Mouse (Mus musculus) embryonic facial prominence, embryonic 12.5 days (tissue): ENCODE measurements around the gene Clcc1. TPM values are rescaled to one million over a fixed set of nuclear protein-coding genes. Genes with fewer than 3 reads are reported as not detected.
A peak's percentile ranks its signal among the peaks of the same experiment; 100 is the strongest.

Experiments used
- ATAC-seq: fragments of 200-750 bp; cut with Nextera tagmentation; 2 replicates; pipeline ENCODE4 v1.8.0; 2017; ENCODE audit not compliant: insufficient number of reproducible peaks, insufficient read depth, low FRiP score, low TSS enrichment
- H3K27ac ChIP-seq: fragments of 300-500 bp; sonication (generic); 2 replicates; pipeline ENCODE4 v1.5.1; 2016; ENCODE audit warnings: mild to moderate bottlenecking
- H3K27me3 ChIP-seq: fragments of 300-500 bp; sonication (generic); 2 replicates; pipeline ENCODE4 v1.6.1; 2016; ENCODE audit warnings: mild to moderate bottlenecking, moderate library complexity
- H3K36me3 ChIP-seq: fragments of 300-500 bp; sonication (generic); 2 replicates; pipeline ENCODE4 v1.6.1; 2016; ENCODE audit warnings: mild to moderate bottlenecking
- H3K4me1 ChIP-seq: fragments of 300-500 bp; sonication (generic); 2 replicates; pipeline ENCODE4 v1.6.1; 2016
- H3K4me2 ChIP-seq: fragments of 300-500 bp; sonication (generic); replicated peaks from 2 replicates; pipeline ENCODE4 v1.6.1; 2016; ENCODE audit warnings: mild to moderate bottlenecking, moderate library complexity
- H3K4me3 ChIP-seq: fragments of 300-500 bp; sonication (generic); 2 replicates; pipeline ENCODE4 v1.5.1; 2016; ENCODE audit warnings: mild to moderate bottlenecking
- H3K9ac ChIP-seq: fragments of 300-500 bp; sonication (generic); 2 replicates; pipeline ENCODE4 v1.6.1; 2016; ENCODE audit warnings: mild to moderate bottlenecking, moderate library complexity
- H3K9me3 ChIP-seq: fragments of 300-500 bp; sonication (generic); 2 replicates; pipeline ENCODE4 v1.6.1; 2016; ENCODE audit warnings: mild to moderate bottlenecking, moderate library complexity
- WGBS: fragments of 180-500 bp; shearing (Covaris S2); methylation state at CpG from one replicate; pipeline ENCODE4 v1.1.7; 2016; 5-methylcytosine and 5-hydroxymethylcytosine counted together
- polyA plus RNA-seq: library from polyadenylated mRNA; unstranded; fragments of >200 nt; fragmentation: Nextera tagmentation; extraction: Ambion mirVana; gene quantifications from 2 replicates; pipeline ENCODE4 v1.2.1, GENCODE M21; 2016

Gene Clcc1
- polyA plus RNA-seq, 1 experiment from 2014 or later = 77.2 TPM

DNA sequence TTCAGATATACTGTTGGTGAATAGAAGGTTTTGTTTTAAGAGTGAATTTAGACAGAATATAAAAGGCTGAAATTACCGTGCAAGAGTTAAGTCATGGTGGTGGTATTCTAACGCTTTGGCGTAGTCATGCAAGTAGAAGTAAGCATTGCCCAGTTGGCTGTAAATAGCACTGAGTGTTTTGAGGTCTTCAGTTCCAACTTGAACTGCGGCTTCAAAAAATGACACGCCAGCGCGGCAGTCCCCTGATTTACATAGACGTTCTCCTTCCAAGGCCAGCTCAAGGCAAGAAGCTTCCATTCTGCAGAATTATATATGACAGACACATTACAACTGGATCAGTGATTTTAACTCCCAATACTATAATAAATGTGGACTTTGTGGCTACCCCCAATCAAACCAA lies 49.1 kb downstream of the Clcc1 start:
- no peak overlapping the region for H3K4me3 ChIP-seq
- H3K4me2 ChIP-seq = no peak overlapping the region
- H3K27ac ChIP-seq = no peak overlapping the region
- peaks cover 44% of the 10 kb centered on the region for H3K36me3 ChIP-seq
- H3K9ac ChIP-seq = no peak overlapping the region
- no peaks in the 10 kb centered on the region for H3K4me1 ChIP-seq
- H3K9me3 ChIP-seq = no peaks in the 10 kb centered on the region
- no peaks in the 10 kb centered on the region for H3K27me3 ChIP-seq
- WGBS = 94% methylated on average over 8 of the region's 8 CpGs
- no peak for ATAC-seq

DNA sequence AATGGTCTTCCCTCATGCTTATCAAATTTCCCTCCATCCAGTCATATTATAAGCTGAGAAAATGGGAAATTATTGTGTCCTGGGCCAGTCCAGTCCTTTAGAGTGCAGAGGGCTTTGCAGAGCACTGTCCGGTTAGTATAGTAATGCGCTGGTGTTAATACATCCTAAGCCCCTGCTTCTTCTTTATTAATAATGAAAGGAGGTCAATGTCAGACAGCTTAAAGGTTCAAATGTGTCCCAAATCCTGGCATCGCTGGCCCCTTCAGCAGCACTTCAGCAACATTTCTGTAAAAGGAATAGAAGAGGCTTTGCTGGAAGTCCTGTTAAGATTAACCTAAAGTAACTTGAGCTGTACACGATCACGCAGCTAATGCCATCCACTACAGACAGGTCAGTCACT lies 57.6 kb downstream of the Clcc1 start:
- Histone ChIP-seq H3K27ac (no peak overlapping the region), H3K36me3 (peaks cover 3% of the 10 kb centered on the region; the same call in 1 of the 2 replicates), H3K27me3 (no peaks in the 10 kb centered on the region), H3K4me1 (peaks cover 7% of the 10 kb centered on the region), H3K9me3 (no peaks in the 10 kb centered on the region), H3K4me2 (no peak overlapping the region), H3K9ac (no peak overlapping the region), H3K4me3 (no peak overlapping the region)
- WGBS = 84% methylated on average over 5 of the region's 5 CpGs
- no peak for ATAC-seq

DNA sequence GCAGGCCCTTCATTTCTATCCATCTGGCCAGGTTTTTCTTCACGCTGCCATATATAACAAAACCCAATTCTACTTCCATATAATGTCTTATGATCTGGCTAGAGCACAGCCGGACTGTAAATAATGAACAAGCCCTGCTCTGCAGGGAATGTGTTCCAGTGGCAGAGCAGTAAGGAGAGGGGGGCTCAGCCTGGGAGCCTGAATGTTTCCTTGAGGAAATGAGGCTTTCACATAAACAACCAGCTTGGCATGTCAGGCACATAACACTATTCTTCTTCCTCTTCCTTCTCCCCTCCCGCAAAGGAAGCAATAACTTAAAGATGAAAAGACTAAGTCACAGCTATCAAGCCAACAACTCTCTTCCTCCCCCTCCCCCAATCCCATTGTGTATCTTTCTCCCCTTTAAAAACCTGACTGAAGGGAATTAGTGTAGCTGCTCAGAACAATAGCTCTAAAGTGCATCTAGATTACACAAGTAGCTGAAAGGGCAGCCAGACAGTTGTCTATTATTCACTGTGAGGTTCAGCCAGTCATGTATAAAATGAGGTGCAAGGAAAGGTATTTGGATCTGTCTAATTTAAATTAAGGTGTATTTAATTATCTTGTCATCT lies 59.5 kb downstream of the Clcc1 start:
- no peak overlapping the region for H3K4me3 ChIP-seq
- H3K4me1 ChIP-seq = peaks cover 7% of the 10 kb centered on the region
- H3K9ac ChIP-seq = no peak overlapping the region
- H3K36me3 ChIP-seq = no peaks in the 10 kb centered on the region
- no peaks in the 10 kb centered on the region for H3K9me3 ChIP-seq
- H3K27ac ChIP-seq = 0 out of 2 replicates have a peak overlapping the region, but pooled peaks have one; percentile 23
- ATAC-seq = no peak
- no peaks in the 10 kb centered on the region for H3K27me3 ChIP-seq
- 65% methylated on average over 3 of the region's 3 CpGs for WGBS
- no peak overlapping the region for H3K4me2 ChIP-seq

DNA sequence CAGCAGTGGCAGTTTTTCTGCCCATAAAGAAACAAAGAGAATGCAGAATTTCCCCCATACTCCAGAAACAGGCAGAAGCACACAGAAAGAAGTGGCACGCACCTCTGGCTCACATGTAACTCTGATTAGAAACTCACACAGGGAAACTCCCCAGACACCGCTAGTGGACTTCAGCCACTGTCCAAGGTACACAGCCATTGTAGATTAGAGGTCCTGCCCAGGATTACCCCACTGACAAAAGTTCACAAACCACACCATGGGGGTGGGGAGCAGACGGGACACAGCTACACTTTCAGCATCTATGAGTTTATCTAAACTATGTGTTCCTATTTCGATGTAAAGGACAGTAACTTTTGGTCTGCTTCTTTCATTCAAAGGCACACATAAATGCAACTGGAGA lies 61.1 kb downstream of the Clcc1 start:
- Histone ChIP-seq H3K9me3 (no peaks in the 10 kb centered on the region), H3K4me3 (no peak overlapping the region), H3K27ac (no peak overlapping the region), H3K4me1 (peaks cover 12% of the 10 kb centered on the region), H3K27me3 (no peaks in the 10 kb centered on the region), H3K9ac (no peak overlapping the region), H3K4me2 (no peak overlapping the region), H3K36me3 (no peaks in the 10 kb centered on the region)
- WGBS = 92% methylated on average over 4 of the region's 4 CpGs
- ATAC-seq = no peak

DNA sequence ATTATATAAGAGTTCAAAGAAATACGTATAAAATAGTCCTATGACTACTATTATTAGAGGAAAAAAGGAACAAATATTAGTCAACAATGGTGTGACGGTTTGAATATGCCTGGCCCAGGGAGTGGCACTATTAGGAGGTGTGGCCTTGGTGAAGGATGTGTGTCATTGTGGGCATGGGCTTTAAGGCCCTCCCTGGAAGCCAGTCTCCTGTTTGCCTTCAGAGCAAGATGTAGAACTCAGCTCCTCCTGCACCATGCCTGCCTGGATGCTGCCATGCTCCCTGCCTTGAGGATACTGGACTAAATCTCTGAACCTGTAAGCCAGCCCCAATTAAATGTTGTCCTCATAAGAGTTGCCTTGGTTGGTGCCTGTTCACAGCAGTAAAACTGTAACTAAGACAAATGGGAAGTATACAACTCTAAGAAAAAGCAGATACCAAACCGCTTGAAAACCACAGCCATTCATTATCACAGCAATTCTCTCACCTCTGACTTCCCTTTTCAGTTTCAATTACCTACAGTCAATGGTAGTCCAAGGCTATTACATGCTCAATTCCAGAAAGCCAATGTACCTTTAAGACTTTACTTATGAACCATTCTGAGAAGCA lies 64.3 kb downstream of the Clcc1 start:
- no peak overlapping the region for H3K9ac ChIP-seq
- peaks cover 26% of the 10 kb centered on the region for H3K4me1 ChIP-seq
- H3K4me2 ChIP-seq = no peak overlapping the region
- H3K4me3 ChIP-seq = no peak overlapping the region
- H3K36me3 ChIP-seq = no peaks in the 10 kb centered on the region
- no peaks in the 10 kb centered on the region for H3K27me3 ChIP-seq
- ATAC-seq = no peak
- H3K27ac ChIP-seq = no peak overlapping the region
- WGBS = 90% methylated on average over 3 of the region's 3 CpGs
- H3K9me3 ChIP-seq = no peaks in the 10 kb centered on the region

DNA sequence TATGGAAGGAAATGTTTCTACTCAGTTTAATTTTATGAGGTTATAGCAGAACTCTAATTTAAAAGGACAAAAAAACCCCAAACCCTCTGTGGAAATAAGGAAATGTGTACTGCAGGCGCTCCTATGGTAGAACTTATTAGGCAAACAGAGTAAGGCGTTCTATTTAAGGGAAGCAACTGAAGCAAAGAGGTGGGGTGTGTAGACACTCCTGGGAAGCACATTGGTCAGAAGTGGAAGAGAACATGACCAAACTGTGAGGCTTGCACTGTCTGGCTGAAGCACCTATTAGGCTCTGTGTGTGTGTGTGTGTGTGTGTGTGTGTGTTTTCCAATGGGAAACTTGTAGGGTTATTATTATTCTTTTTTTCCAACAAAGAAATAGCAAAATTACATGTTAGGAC lies 65.6 kb downstream of the Clcc1 start:
- Histone ChIP-seq H3K4me3 (no peak overlapping the region), H3K9ac (no peak overlapping the region), H3K4me1 (peaks cover 23% of the 10 kb centered on the region; the same call in 1 of the 2 replicates), H3K9me3 (no peaks in the 10 kb centered on the region), H3K36me3 (no peaks in the 10 kb centered on the region), H3K27me3 (no peaks in the 10 kb centered on the region), H3K4me2 (peak overlapping the region; percentile 24; the same call in 1 of the 2 replicates), H3K27ac (no peak overlapping the region)
- 95% methylated on average over 2 of the region's 2 CpGs for WGBS
- no peak for ATAC-seq

DNA sequence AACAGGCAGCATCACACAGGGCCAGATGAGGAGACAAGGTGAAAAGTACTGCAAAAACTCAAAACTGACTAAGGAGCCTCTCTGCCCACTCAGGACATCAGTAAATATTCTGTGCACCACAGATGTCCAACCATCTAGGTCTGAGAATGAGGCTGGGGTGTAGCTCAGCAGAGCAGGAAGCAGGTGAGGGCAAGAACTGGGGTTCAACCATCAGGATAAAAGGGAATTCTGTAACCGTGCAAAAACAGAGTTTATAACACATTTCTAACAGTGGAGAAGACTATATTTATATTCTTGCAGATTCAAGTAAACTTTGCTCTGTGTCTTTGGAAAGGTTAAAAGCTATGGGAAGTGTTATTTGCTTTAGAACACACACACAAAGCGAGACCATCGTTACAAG lies 66.0 kb downstream of the Clcc1 start:
- peak overlapping the region; percentile 67; the same call in 1 of the 2 replicates for H3K4me2 ChIP-seq
- H3K27ac ChIP-seq = no peak overlapping the region
- no peak overlapping the region for H3K9ac ChIP-seq
- no peaks in the 10 kb centered on the region for H3K27me3 ChIP-seq
- WGBS = 87% methylated on average over 3 of the region's 3 CpGs
- H3K36me3 ChIP-seq = no peaks in the 10 kb centered on the region
- H3K4me1 ChIP-seq = peaks cover 23% of the 10 kb centered on the region; the same call in 1 of the 2 replicates
- H3K4me3 ChIP-seq = no peak overlapping the region
- ATAC-seq = no peak
- H3K9me3 ChIP-seq = no peaks in the 10 kb centered on the region

DNA sequence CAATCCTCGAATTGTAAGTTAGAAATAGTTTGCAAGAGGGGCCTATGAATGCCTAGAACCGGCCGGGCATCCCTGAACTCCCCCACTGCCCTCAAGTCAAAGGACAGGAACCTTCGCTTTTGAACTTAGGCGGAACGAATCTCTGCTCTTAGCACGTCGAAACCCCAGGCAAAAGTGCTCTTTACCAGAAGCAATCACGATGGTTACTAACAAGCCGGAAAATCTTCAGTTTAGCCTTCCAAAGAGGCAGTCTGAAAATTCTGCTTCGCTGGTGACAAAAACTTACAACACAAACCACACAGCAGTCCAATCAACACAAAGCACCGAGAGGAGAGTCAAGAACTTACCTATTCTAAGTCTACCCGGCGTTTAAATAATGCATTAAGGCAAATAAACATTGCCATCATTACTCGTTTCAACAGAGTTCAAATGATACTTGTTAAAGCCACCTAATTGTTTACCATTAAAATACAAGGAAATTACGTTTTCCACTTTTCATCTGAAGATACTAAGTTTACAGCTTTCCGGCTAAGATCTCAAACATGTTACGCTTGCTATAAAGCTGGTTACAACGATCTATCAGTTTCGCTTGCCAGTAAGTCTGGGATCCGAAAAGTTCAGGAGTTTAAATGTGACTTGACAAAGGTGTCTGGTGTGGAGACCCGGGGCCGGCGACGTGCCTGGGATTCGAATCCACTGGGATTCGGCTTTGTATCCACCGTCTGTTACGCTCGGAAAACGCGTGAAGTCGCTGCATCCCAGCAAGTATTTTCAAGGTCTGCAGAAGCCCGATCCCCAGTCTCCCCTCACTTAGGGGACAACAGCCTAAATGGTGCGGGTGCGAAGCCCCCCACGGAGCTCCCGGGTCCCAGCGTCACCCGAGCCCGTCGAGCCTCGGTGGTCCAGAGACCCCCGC lies 67.6 kb downstream of the Clcc1 start:
- Histone ChIP-seq H3K4me1 (peaks cover 23% of the 10 kb centered on the region; the same call in 1 of the 2 replicates), H3K4me2 (peak overlapping the region; percentile 67), H3K36me3 (no peaks in the 10 kb centered on the region), H3K9me3 (no peaks in the 10 kb centered on the region), H3K27ac (peak overlapping the region; percentile 95), H3K9ac (peak overlapping the region; percentile 76), H3K4me3 (peak overlapping the region; percentile 75), H3K27me3 (no peaks in the 10 kb centered on the region)
- WGBS = under 1% methylated on average over 44 of the region's 44 CpGs
- ATAC-seq = no peak; the same call in 1 of the 2 replicates

DNA sequence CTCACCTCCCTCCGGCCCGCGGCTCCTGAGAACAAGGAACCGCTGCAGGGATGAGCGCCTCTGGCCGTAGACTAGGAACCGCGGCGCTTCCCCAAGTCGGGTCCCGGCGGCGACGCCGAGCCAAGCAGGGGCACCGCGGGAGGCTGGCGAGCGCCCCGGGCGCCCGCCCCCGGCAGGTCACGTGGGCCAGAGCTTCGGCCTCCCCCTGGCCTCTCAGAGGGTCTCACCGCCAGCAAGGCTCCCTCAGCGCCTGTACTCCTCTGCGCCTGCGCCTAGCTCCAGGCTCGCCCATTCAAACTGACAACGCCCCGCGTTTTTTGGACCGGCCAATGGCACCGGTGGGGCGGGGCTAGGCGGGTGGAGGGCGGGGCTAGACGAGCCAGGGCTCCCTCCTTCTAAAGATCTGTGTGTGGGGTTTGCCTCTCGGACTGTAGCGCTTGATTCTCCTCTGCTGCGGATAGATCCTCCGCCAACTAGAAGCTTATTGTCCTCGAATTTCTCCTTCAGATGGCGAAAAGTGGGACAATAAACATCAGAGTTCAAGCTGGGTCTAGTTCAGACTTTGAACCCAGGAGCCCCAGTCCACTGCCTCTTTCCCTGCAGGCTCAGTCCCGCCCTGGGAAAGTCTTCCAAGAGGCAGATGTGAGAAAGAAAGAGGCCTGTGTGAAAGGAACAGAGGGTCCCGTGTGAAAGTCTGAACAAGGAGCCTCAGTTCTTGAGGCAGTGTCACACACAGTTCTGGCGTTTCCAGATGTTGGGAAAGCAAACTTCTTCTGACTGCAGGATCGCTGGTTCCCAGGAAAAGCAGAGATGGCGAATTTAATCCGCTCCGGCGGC lies 68.5 kb downstream of the Clcc1 start, which contains the start of gene Gpsm2:
TSS of gene Gpsm2 (minus strand) at position 274 of the 837 bp plus-strand sequence.
- H3K36me3 ChIP-seq = no peaks in the 10 kb centered on the region
- peak within 1 kb of the TSS; percentile 76 for H3K9ac ChIP-seq
- ATAC-seq = peak; percentile 98
- H3K4me2 ChIP-seq = peak within 1 kb of the TSS; percentile 67
- no peaks in the 10 kb centered on the region for H3K27me3 ChIP-seq
- H3K27ac ChIP-seq = peak within 1 kb of the TSS; percentile 95
- peak within 1 kb of the TSS; percentile 75 for H3K4me3 ChIP-seq
- H3K9me3 ChIP-seq = no peaks in the 10 kb centered on the region
- 1% methylated on average over 51 of the region's 53 CpGs for WGBS
- H3K4me1 ChIP-seq = peaks cover 23% of the 10 kb centered on the region; the same call in 1 of the 2 replicates

DNA sequence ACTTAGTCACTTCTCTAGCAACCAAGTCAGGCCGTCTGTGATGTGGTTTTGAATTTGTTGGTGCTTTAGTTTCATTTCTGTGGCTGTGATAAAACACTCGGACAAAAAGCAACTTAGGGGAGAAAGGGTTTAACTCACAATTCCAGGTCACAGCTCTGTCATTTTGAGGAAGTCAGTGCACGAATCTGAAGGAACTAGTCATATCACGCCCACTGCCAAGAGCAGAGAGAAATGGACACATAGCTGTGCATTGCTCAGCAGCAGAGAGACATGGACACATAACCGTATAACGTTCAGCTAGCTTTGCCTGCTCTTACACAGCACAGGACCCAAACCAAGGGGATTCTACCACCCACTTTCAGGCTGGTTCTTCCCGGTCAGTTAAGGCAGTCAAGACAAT lies 72.7 kb downstream of the Clcc1 start:
- Histone ChIP-seq H3K4me3 (no peak overlapping the region), H3K4me1 (peaks cover 5% of the 10 kb centered on the region; the same call in 1 of the 2 replicates), H3K9ac (no peak overlapping the region), H3K36me3 (no peaks in the 10 kb centered on the region), H3K27ac (no peak overlapping the region), H3K4me2 (no peak overlapping the region), H3K9me3 (no peaks in the 10 kb centered on the region; the same call in 1 of the 2 replicates), H3K27me3 (no peaks in the 10 kb centered on the region)
- WGBS = 89% methylated on average over 7 of the region's 7 CpGs
- no peak for ATAC-seq

DNA sequence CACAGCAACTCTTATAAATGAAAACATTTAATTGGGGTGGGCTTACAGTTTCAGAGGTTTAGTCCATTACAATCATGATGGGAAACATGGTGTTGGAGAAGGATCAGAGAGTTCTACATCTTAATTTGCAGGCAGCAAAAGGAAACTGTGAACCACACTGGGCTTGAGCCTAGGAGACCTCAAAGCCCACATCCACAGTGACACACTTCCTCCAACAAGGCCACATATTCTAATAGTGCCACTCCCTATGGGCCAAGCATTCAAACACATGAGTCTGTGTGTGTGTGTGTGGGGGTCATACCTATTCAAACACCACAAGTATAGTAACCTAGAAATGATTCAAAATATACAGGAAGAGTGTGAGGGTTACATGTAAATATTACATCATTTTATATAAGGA lies 73.6 kb downstream of the Clcc1 start:
- Histone ChIP-seq H3K9ac (no peak overlapping the region), H3K9me3 (no peaks in the 10 kb centered on the region; the same call in 1 of the 2 replicates), H3K27ac (no peak overlapping the region), H3K4me1 (peaks cover 5% of the 10 kb centered on the region; the same call in 1 of the 2 replicates), H3K36me3 (no peaks in the 10 kb centered on the region), H3K27me3 (no peaks in the 10 kb centered on the region), H3K4me3 (no peak overlapping the region), H3K4me2 (no peak overlapping the region)
- ATAC-seq = no peak
